Mouse (Mus musculus) liver, adult (tissue): Measurements from ENCODE around the gene Arhgef25.

Experiments used
- GATA4 ChIP-seq: IDR thresholded peaks from 2 replicates; pipeline ENCODE4 v1.6.1; 2014; ENCODE audit warnings: mild to moderate bottlenecking, low read length; ENCODE audit not compliant: insufficient replicate concordance

The Arhgef25 gene

GRCm38 (mm10) chr10:127189651-127190381 is at the start of gene Arhgef25:
Arhgef25 (minus strand) TSS chr10:127190083.
- no peak for TF ChIP-seq GATA4

GRCm38 (mm10) chr10:127238241-127238824 is 48.5 kb upstream of the Arhgef25 start:
- TF ChIP-seq GATA4, result no peak

- TF ChIP-seq GATA4, result no peak
Observed at GRCm38 (mm10) chr10:127236541-127236940, 46.7 kb upstream of the Arhgef25 start.

- TF ChIP-seq GATA4, result no peak
Observed at GRCm38 (mm10) chr10:127233141-127233540, 43.3 kb upstream of the Arhgef25 start.

- TF ChIP-seq GATA4, result no peak
Observed at GRCm38 (mm10) chr10:127231741-127232140, 41.9 kb upstream of the Arhgef25 start.

GRCm38 (mm10) chr10:127230693-127231092 is 40.8 kb upstream of the Arhgef25 start:
- no peak for TF ChIP-seq GATA4

- TF ChIP-seq GATA4, result no peak
Observed at GRCm38 (mm10) chr10:127228897-127229296, 39.0 kb upstream of the Arhgef25 start.

- no peak for TF ChIP-seq GATA4
Observed at GRCm38 (mm10) chr10:127227163-127227562, 37.3 kb upstream of the Arhgef25 start.

- TF ChIP-seq GATA4, result no peak
Observed at GRCm38 (mm10) chr10:127226318-127226895, 36.5 kb upstream of the Arhgef25 start.

GRCm38 (mm10) chr10:127225732-127226131 is 35.8 kb upstream of the Arhgef25 start:
- TF ChIP-seq GATA4, result no peak

- no peak for TF ChIP-seq GATA4
Observed at GRCm38 (mm10) chr10:127225213-127225612, 35.3 kb upstream of the Arhgef25 start.

- TF ChIP-seq GATA4, result no peak
Observed at GRCm38 (mm10) chr10:127218339-127218738, 28.5 kb upstream of the Arhgef25 start.

- no peak for TF ChIP-seq GATA4
Observed at GRCm38 (mm10) chr10:127217177-127217576, 27.3 kb upstream of the Arhgef25 start.

GRCm38 (mm10) chr10:127216456-127216855 is 26.6 kb upstream of the Arhgef25 start:
- no peak for TF ChIP-seq GATA4

- no peak for TF ChIP-seq GATA4
Observed at GRCm38 (mm10) chr10:127214422-127214803, 24.5 kb upstream of the Arhgef25 start.

GRCm38 (mm10) chr10:127213704-127214421 is 24.0 kb upstream of the Arhgef25 start:
- no peak for TF ChIP-seq GATA4
